Mouse (Mus musculus) hindbrain, embryonic 14.5 days (tissue): Measurements from ENCODE around the gene Msl3. TPM values are rescaled to one million over a fixed set of nuclear protein-coding genes. Genes with fewer than 3 reads are reported as not detected.
A peak's percentile ranks its signal among the peaks of the same experiment; 100 is the strongest.

Experiments
- ATAC-seq: fragments of 200-750 bp; cut with Nextera tagmentation; 2 replicates; pipeline ENCODE4 v1.8.0; 2017; ENCODE audit warnings: moderate number of reproducible peaks, mild to moderate bottlenecking, moderate TSS enrichment, moderate library complexity; ENCODE audit not compliant: low FRiP score
- DNase-seq: peaks from one replicate; pipeline ENCODE4 v3.0.0-alpha.2; 2015; ENCODE audit warnings: low spot score
- H3K27ac ChIP-seq: fragments of 300-500 bp; sonication (generic); 2 replicates; pipeline ENCODE4 v1.5.1; 2014; ENCODE audit warnings: mild to moderate bottlenecking, moderate library complexity
- H3K27me3 ChIP-seq: fragments of 300-500 bp; sonication (generic); 2 replicates; pipeline ENCODE4 v1.6.1; 2014; ENCODE audit warnings: mild to moderate bottlenecking, low read length, mixed read lengths; ENCODE audit not compliant: control insufficient read depth, insufficient read depth
- H3K36me3 ChIP-seq: fragments of 300-500 bp; sonication (generic); replicated peaks from 2 replicates; pipeline ENCODE4 v1.6.1; 2014; ENCODE audit not compliant: control insufficient read depth, insufficient read depth
- H3K4me1 ChIP-seq: fragments of 300-500 bp; sonication (generic); replicated peaks from 2 replicates; pipeline ENCODE4 v1.6.1; 2014; ENCODE audit warnings: antibody characterized with exemption, low read length, mixed read lengths; ENCODE audit not compliant: control insufficient read depth, insufficient read depth
- H3K4me2 ChIP-seq: fragments of 300-500 bp; sonication (generic); replicated peaks from 2 replicates; pipeline ENCODE4 v1.6.1; 2014; ENCODE audit warnings: mild to moderate bottlenecking, moderate library complexity
- H3K4me3 ChIP-seq: fragments of 300-500 bp; sonication (generic); replicated peaks from 2 replicates; pipeline ENCODE4 v1.5.1; 2014; ENCODE audit warnings: mild to moderate bottlenecking, low read length
- H3K9ac ChIP-seq: fragments of 300-500 bp; sonication (generic); 2 replicates; pipeline ENCODE4 v1.6.1; 2014
- H3K9me3 ChIP-seq: fragments of 300-500 bp; sonication (generic); 2 replicates; pipeline ENCODE4 v1.6.1; 2016; ENCODE audit warnings: low read length; ENCODE audit not compliant: control insufficient read depth
- WGBS: fragments of 180-500 bp; shearing (Covaris S2); extraction: QIAGEN DNeasy Blood & Tissue Kit; methylation state at CpG from one replicate; pipeline ENCODE4 v1.1.7; 2014; 5-methylcytosine and 5-hydroxymethylcytosine counted together
- polyA plus RNA-seq: library from polyadenylated mRNA; unstranded; fragments of >200 nt; fragmentation: Nextera tagmentation; extraction: Ambion mirVana; gene quantifications from 2 replicates; pipeline ENCODE4 v1.2.1, GENCODE M21; 2014

The Msl3 gene
- polyA plus RNA-seq, 1 experiment from 2014 or later, result 19.9 TPM

GRCm38 (mm10) chrX:168659275-168659674 is 14.4 kb downstream of the Msl3 start:
- Histone ChIP-seq H3K36me3 (peaks cover 12% of the 10 kb centered on the region), H3K9ac (no peak overlapping the region), H3K9me3 (no peaks in the 10 kb centered on the region), H3K4me3 (no peak overlapping the region), H3K27ac (no peak overlapping the region), H3K4me2 (no peak overlapping the region), H3K4me1 (no peaks in the 10 kb centered on the region), H3K27me3 (0 out of 2 replicates have a peak, but pooled peaks cover 2% of the 10 kb centered on the region)
- no peak for ATAC-seq
- no peak for DNase-seq
- 97% methylated on average over 3 of the region's 3 CpGs for WGBS

- Histone ChIP-seq H3K4me2 (no peak overlapping the region), H3K27ac (no peak overlapping the region), H3K36me3 (peaks cover 3% of the 10 kb centered on the region), H3K27me3 (no peaks in the 10 kb centered on the region), H3K4me1 (no peaks in the 10 kb centered on the region), H3K9ac (no peak overlapping the region), H3K4me3 (no peak overlapping the region), H3K9me3 (no peaks in the 10 kb centered on the region)
- DNase-seq, result no peak
- no peak for ATAC-seq
- WGBS, result 80% methylated on average over 1 of the region's 1 CpGs
These were observed 15.9 kb downstream of the Msl3 start for GRCm38 (mm10) chrX:168657795-168658194.

GRCm38 (mm10) chrX:168649336-168649735 is 24.4 kb downstream of the Msl3 start:
- ATAC-seq (no peak), DNase-seq (no peak)
- no peak overlapping the region for H3K27ac ChIP-seq

GRCm38 (mm10) chrX:168647746-168648145 is 26.0 kb downstream of the Msl3 start:
- DNase-seq (no peak), ATAC-seq (no peak)
- Histone ChIP-seq H3K9me3 (no peaks in the 10 kb centered on the region), H3K4me1 (no peaks in the 10 kb centered on the region), H3K9ac (no peak overlapping the region), H3K36me3 (no peaks in the 10 kb centered on the region), H3K4me3 (no peak overlapping the region), H3K27ac (no peak overlapping the region), H3K27me3 (peaks cover 3% of the 10 kb centered on the region; the same call in 1 of the 2 replicates), H3K4me2 (no peak overlapping the region)
- WGBS, result 81% methylated on average over 3 of the region's 3 CpGs

More at GRCm38 (mm10) chrX:168649336-168649735, 24.4 kb downstream of the Msl3 start:
- H3K36me3 ChIP-seq, result no peaks in the 10 kb centered on the region; the same call in 1 of the 2 replicates
- H3K27me3 ChIP-seq, result peaks cover 3% of the 10 kb centered on the region; the same call in 1 of the 2 replicates
- H3K4me2 ChIP-seq, result no peak overlapping the region
- H3K9ac ChIP-seq, result no peak overlapping the region
- 74% methylated on average over 2 of the region's 2 CpGs for WGBS
- H3K4me1 ChIP-seq, result no peaks in the 10 kb centered on the region
- H3K9me3 ChIP-seq, result no peaks in the 10 kb centered on the region
- H3K4me3 ChIP-seq, result no peak overlapping the region

- no peak for ATAC-seq
- H3K4me2 ChIP-seq, result no peak overlapping the region
These were observed 30.2 kb downstream of the Msl3 start for GRCm38 (mm10) chrX:168643451-168643850.

GRCm38 (mm10) chrX:168639556-168640356 is 33.9 kb downstream of the Msl3 start:
- H3K27ac ChIP-seq, result no peak overlapping the region
- DNase-seq, result peak; percentile 57
- peak overlapping the region; percentile 35 for H3K4me2 ChIP-seq
- H3K27me3 ChIP-seq, result peaks cover 6% of the 10 kb centered on the region; the same call in 1 of the 2 replicates
- H3K9me3 ChIP-seq, result no peaks in the 10 kb centered on the region
- H3K4me1 ChIP-seq, result no peaks in the 10 kb centered on the region
- ATAC-seq, result no peak
- H3K9ac ChIP-seq, result no peak overlapping the region
- 22% methylated on average over 11 of the region's 11 CpGs for WGBS
- no peaks in the 10 kb centered on the region for H3K36me3 ChIP-seq
- H3K4me3 ChIP-seq, result peak overlapping the region; percentile 16

More at GRCm38 (mm10) chrX:168643451-168643850, 30.2 kb downstream of the Msl3 start:
- peaks cover 3% of the 10 kb centered on the region; the same call in 1 of the 2 replicates for H3K27me3 ChIP-seq
- no peaks in the 10 kb centered on the region for H3K36me3 ChIP-seq
- 86% methylated on average over 1 of the region's 1 CpGs for WGBS
- H3K9me3 ChIP-seq, result no peaks in the 10 kb centered on the region
- H3K4me1 ChIP-seq, result no peaks in the 10 kb centered on the region
- no peak overlapping the region for H3K27ac ChIP-seq
- no peak for DNase-seq
- H3K9ac ChIP-seq, result no peak overlapping the region
- H3K4me3 ChIP-seq, result no peak overlapping the region

Other genes starting within 250 kb of the Msl3 start
- gene Frmpd4, start 96.7 kb downstream of the Msl3 start, polyA plus RNA-seq, result 2.2 and 2.3 TPM in 2 replicates
- 2.0 and 2.6 TPM in 2 replicates for gene Arhgap6, start 121.2 kb upstream of the Msl3 start, polyA plus RNA-seq